Mouse (Mus musculus): ENCODE measurements at regions not wholly inside any gene's neighbourhood (a gene's known extent, or its start where the extent isn't known, plus 50 kb on each side); places are given as distances from the start of the nearest gene placed in this dataset.

- DNase-seq: no peak
These were observed 315.4 kb upstream of the Dnajc24 start for GRCm38 (mm10) chr2:106318695-106319266.

GRCm38 (mm10) chr2:106346781-106347180 lies 343.4 kb upstream of the Dnajc24 start:
- no peak for DNase-seq

- no peak for DNase-seq
These were observed 343.9 kb upstream of the Dnajc24 start for GRCm38 (mm10) chr2:106347249-106347648.

GRCm38 (mm10) chr2:106355565-106355964 lies 337.5 kb upstream of the Mpped2 start:
- DNase-seq: no peak

- peak; percentile 68 for DNase-seq
These were observed 337.0 kb upstream of the Mpped2 start for GRCm38 (mm10) chr2:106355984-106356547.

GRCm38 (mm10) chr2:106368641-106369040 lies 324.4 kb upstream of the Mpped2 start:
- no peak for DNase-seq

- DNase-seq: peak; percentile 73
These were observed 309.4 kb upstream of the Mpped2 start for GRCm38 (mm10) chr2:106383415-106384285.

- DNase-seq: peak; percentile 59
These were observed 308.8 kb upstream of the Mpped2 start for GRCm38 (mm10) chr2:106384286-106384595.

GRCm38 (mm10) chr2:106384842-106385241 lies 308.2 kb upstream of the Mpped2 start:
- DNase-seq: peak; percentile 73

GRCm38 (mm10) chr2:106412158-106412557 lies 280.9 kb upstream of the Mpped2 start:
- DNase-seq: no peak

- DNase-seq: no peak
These were observed 277.5 kb upstream of the Mpped2 start for GRCm38 (mm10) chr2:106415474-106416019.

- DNase-seq: no peak
These were observed 274.9 kb upstream of the Mpped2 start for GRCm38 (mm10) chr2:106418181-106418580.

- DNase-seq: no peak
These were observed 268.1 kb upstream of the Mpped2 start for GRCm38 (mm10) chr2:106424974-106425373.

- DNase-seq: no peak
These were observed 267.6 kb upstream of the Mpped2 start for GRCm38 (mm10) chr2:106425451-106425881.

- no peak for DNase-seq
These were observed 267.1 kb upstream of the Mpped2 start for GRCm38 (mm10) chr2:106426010-106426409.

GRCm38 (mm10) chr2:106427237-106427636 lies 265.8 kb upstream of the Mpped2 start:
- no peak for DNase-seq

- no peak for DNase-seq
These were observed 264.2 kb upstream of the Mpped2 start for GRCm38 (mm10) chr2:106428909-106429308.

GRCm38 (mm10) chr2:106431141-106431540 lies 261.9 kb upstream of the Mpped2 start:
- DNase-seq: peak; percentile 66

- no peak for DNase-seq
These were observed 261.4 kb upstream of the Mpped2 start for GRCm38 (mm10) chr2:106431637-106432199.

- DNase-seq: no peak
These were observed 256.9 kb upstream of the Mpped2 start for GRCm38 (mm10) chr2:106436136-106436535.

- no peak for DNase-seq
These were observed 238.6 kb upstream of the Mpped2 start for GRCm38 (mm10) chr2:106454310-106454974.

GRCm38 (mm10) chr2:106455039-106455438 lies 238.0 kb upstream of the Mpped2 start:
- no peak for DNase-seq

- no peak for DNase-seq
These were observed 237.1 kb upstream of the Mpped2 start for GRCm38 (mm10) chr2:106455972-106456371.
